Mouse (Mus musculus) left cerebral cortex, postnatal 14 days (tissue): ENCODE data around the gene Slc35e2. TPM values are rescaled to one million over a fixed set of nuclear protein-coding genes. Genes with fewer than 3 reads are reported as not detected.
A peak's percentile ranks its signal among the peaks of the same experiment; 100 is the strongest.
"Not testable (repeated sequence)": the region's sequence is repeated elsewhere in the genome, so short reads cannot be mapped to it uniquely, and the experiment has no call there.

Experiments used
- DNase-seq, 2 experiments: peaks; one replicate each; pipeline ENCODE4 v3.0.0; 2021 to 2022; ENCODE audit warnings: low spot score in 2 of 2, mixed read lengths in 1 of 2
- intact Hi-C: fragments of 180-260 bp; cut with DNase I; formaldehyde crosslinking; loops from one replicate; pipeline ENCODE4 v1.15.1; 2025
- long read RNA-seq, 2 experiments: library from polyadenylated mRNA; stranded (forward); transcript quantifications; one replicate each; pipeline ENCODE4 v2.0.0; 2021
- total RNA-seq, 2 experiments: library from RNA; stranded (reverse); gene quantifications; 2 replicates each; pipeline ENCODE4 v1.2.3; 2021

Slc35e2 gene
- total RNA-seq = 10 to 100 TPM; 48.8 to 53.1 TPM
- long read RNA-seq, experiment 1, full-length matches to known transcripts = 5 of 8 reads
- long read RNA-seq, experiment 1, partial matches to known transcripts = 0 of 8 reads
- long read RNA-seq, experiment 1, other reads (novel, unspliced or antisense) = 3 of 8 reads
- long read RNA-seq, experiment 2, full-length matches to known transcripts = 4 of 4 reads
- long read RNA-seq, experiment 2, partial matches to known transcripts = 0 of 4 reads
- long read RNA-seq, experiment 2, other reads (novel, unspliced or antisense) = 0 of 4 reads

DNA sequence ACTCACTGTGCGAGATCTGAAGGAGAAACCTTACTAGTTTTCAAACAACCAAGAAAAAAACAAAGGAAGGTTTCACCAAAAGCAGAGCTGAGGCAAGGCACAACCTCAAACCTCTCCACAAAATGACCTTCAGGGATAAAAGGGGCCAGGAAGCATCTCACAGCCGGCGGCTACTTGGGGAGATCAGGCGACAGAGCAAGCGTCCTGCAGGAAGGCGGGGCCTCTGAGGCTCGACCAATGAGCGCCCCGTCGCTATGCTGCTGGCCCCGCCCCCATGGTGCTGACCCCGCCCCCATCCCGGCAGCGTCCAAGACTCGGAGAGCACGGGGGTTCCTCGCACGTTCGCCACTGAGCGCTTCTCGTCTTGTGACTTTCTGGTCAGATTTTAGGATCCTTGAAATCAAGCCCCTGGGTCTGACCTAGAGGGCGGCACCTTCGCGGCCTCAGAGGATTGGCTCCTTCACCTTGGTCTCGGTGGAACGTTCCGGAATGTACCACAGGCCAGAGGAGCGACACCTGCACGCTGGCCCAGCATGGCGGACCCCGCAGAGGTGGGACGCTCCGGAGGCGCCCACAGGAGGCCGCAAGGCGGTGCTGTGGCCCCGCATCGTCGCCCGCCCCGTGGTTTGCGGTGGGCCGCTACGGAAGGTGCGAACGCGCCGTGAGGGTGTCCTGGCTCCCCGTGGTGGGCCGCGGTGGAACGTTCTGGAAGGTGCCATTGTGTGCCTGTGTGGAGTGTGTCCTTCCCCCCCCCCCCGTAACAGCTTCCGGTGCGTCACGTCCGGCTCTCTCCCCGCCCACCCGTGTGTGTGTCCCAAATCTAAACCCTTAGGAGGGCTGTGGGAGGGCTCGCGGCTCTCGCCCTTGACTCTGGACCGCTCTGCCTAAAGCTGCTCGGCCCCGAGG, at the start of gene Slc35e2:
Slc35e2 (plus strand) TSS at position 326 of the 906 bp plus-strand sequence.
- peak; percentile 92 to 93 for DNase-seq
- intact Hi-C loops = no loop called here

DNA sequence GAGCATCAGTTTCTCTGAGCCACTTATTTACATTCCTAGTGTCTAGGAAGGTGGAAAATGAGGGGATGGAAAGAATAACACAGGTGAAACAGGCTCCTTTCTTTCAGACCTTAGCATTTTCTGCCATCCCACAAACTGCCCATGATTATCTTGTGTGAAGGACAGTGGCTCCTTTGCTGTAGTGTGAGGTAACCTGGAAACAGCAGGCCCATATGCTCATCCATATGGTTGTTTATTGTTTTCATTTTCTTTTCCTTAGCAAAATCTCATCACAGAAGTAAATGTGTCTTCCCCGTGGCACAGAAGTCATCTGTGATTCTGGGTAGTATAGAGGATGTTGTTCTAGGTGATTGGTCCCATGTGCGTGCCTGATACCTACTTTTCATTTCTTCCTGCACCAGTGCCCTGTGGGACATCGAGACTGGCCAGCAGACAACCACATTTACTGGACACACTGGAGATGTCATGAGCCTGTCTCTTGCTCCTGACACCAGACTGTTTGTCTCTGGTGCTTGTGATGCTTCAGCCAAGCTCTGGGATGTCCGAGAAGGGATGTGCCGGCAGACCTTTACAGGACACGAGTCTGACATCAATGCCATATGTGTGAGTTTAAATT, 48.2 kb upstream of the Slc35e2 start:
- DNase-seq = no peak
- intact Hi-C loops = no loop called here

DNA sequence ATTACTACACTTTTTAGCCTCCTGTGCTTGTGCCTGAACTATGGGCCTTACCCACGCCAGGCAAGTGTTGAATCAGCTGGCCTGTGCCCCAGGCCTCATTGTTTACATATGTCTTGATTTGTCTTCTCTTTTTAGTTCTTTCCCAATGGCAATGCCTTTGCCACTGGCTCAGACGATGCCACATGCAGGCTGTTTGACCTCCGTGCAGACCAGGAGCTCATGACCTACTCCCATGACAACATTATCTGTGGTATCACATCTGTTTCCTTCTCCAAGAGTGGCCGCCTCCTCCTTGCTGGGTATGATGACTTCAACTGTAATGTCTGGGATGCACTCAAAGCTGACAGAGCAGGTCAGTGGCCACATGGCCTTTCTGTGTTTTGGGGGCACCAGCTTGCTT, 46.3 kb upstream of the Slc35e2 start:
- DNase-seq = no peak
- intact Hi-C loops = no loop called here

DNA sequence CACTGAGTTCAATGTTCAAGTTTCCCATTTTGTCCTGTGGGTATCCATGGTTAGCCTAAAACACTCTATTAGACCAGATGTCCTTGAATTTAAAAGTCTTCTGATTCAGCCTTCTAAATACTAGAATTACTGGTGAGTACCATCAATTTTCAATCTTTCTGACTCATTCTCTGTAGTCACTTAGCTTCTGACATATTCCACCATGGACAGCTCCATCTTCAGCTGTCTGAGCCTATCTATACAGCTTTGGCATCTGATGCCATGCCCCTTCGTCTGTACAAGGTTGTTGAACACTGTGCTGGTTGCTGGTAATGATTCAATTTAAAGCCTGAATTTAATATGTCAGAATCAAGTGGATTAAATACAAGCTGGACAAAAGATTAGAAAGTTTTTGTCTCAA, 45.8 kb upstream of the Slc35e2 start:
- intact Hi-C loops = no loop called here
- no peak for DNase-seq

DNA sequence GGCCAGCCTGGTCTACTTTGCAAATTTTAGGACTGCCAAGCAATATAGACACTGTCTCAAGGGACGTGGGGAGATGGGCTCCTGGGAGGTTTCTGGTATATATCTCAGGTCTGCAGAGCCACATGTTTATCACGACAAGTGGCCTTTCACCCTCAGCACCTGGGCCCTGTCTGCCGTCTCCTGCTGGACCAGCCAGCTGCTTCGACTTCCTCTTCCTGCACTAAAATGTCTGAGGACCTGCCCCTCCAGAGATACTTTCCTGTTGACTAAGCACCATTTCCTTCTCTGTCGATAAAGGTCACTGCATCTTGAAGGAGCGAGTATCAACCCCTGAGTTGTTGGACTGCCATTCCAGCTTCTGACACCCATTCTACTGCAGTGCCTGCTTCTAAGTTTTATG, 41.8 kb upstream of the Slc35e2 start:
- intact Hi-C loops = no loop called here
- no peak for DNase-seq

DNA sequence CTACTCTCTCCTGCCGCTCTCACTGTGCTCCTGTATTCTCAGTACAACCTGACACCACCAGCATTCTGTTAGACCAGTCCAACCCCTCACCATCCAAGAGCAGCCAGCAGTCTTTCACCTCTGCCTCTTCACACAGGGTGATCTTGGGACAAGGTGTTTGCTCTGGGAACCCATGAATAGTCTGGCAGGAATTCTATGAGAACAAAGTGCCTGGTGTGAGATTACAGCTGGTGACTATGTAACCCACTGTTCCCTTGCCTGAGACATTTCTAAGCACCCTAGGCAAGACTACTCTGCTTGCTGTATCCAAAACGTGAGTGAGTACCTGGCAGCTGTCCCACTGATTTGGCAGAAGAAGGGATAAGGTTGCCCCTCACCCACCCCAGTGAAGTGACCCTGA, 40.3 kb upstream of the Slc35e2 start:
- DNase-seq = no peak
- intact Hi-C loops = no loop called here

DNA sequence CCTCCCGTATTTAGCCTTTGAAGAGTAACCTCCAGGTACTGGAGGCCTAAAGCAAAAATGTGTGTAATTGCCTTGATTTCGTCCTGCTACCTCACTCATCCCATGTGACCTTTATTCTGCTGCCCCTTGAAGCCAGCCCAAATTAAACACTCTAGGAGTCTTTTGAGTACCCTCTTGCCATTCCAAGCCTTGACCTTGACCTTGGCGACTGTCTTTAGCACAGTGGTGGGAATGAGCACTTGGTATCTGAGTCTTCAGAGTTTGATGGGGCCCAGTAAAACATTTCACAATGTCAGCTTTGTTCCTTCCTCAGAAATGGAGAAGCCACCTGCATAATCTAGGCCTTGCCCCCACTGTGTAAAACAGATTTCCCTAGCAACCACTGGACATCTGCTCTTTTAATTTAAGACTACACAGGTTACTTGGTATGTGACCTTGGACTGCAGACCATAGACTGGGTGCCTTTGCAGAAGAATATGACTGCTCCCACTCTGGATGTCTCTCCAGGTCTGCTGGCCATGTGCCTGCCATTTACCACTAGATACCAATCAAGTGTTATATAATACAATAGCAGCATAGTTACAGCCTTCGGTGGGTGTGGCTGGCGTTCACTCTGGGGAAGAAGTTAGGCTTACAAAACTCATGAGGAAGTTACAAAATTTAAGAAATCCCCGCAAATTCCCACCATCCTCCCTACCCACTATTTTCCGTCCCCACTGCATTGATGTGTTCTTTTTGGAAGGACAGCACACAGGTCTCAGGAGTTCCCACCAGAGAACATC, 39.4 kb upstream of the Slc35e2 start, which contains the start of gene Nadk:
Nadk (plus strand) TSS at position 718 of the 782 bp plus-strand sequence.
- intact Hi-C loops = no loop called here
- DNase-seq = no peak

DNA sequence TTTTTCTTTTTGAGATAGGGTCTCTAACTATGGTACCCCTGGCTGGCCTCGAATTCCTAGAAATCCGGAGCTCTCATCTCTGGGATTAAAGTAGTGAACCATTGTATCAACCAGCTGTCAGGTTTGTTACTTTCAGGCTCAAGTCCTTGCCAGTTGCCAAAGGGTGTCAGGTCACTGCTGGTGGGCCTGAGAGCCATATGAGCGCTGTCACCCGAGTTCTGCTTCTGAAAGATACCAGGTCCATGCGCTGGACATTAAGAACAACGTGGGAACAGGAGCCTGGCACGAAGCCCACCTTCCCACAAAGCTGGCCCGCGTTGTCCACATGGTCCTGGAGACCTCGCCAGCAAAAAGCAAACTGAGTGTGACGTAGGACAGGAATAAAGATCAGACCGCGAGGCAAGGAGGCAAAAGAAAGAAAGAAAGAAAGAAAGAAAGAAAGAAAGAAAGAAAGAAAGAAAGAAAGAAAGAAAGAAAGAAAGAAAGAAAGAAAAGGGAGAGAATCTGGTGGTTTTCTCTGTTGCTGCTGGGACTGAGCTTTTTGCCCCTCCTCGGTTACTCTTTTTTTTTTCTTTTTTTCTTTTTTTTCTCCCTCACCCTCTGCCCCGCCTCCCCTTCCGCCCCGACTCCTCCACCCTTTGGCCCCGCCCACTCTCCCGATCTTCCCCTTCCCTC, 38.4 kb upstream of the Slc35e2 start:
- peak; percentile 41 to 56 for DNase-seq
- intact Hi-C loops = no loop called here

DNA sequence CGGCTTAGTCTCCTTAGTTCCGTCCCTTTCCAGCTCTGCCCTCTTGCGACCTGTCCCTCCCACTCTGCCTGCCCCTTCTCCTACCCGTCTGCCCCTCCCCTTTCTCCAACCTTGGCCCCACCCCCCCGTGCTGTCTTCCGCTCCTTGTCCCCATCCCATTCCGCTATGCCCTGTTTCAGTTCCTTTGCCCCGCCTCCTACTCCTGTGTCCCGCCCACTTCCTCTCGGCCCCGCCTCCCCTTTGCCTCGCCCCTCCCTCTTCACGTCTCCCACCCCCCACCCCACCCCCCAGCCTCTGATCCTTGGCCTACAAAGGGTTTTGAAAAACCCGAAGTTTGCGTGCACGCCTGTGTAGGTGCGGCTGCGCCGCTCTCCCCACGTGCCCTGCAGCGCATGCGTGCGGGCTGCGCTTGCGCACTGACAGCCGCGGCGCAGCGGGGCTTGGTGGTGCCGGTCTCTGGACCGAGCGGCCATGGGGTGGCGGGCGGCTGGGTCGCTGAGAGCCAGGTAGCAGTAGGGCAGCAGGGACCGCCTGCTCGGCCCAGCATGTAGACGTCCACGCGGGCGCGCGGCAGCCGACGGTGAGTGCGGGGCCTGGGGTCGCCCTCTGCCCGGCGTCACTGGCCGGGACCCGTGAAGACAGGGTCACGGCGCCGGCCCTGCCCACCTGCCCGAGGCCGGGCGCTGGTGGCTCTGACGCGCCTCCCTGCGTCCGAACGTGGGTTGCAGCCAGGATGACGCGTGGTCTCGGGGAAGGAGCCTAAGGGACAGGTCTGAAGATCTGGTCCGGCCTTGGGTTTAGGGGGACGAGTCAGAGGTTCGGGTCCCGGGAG, 37.6 kb upstream of the Slc35e2 start:
- intact Hi-C loops = no loop called here
- peak; percentile 92 to 94 for DNase-seq

DNA sequence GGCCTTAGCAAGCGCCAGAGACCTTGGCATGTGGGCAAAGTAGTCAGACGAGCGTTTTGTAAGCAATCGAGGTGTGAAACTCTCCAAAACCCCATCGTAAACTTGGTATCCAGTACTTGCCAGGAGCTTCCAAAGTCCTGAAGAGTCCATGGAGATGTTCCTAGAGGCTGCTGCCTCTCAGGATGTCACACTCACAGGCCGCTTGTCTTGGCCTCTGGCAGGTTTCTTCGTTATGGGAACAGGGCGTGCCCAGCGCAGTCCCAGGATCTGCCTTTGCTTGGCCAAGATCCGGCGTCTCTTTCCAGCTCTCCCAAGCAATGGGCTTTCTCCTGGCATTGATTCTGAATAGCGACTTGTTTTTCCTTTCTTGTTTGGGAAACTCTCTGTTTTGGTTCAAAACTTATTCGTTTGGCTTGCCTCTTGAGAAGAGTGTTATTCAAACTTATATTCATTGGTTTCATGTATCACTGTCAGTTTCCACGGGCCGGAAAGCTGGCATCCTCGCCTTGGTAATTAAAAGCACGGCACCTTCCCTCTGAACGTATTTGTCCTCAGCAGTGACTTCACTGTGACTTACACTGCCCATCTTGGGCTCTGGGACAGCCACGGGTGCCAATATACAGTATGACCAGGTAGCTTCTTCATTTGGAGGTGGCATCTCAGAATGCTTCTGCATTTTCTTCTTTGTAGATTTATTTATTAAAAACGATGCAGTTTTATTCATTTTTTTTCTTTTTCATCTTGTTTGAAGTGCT, 36.7 kb upstream of the Slc35e2 start:
- peak; percentile 27 to 35 for DNase-seq
- intact Hi-C loops = no loop called here

DNA sequence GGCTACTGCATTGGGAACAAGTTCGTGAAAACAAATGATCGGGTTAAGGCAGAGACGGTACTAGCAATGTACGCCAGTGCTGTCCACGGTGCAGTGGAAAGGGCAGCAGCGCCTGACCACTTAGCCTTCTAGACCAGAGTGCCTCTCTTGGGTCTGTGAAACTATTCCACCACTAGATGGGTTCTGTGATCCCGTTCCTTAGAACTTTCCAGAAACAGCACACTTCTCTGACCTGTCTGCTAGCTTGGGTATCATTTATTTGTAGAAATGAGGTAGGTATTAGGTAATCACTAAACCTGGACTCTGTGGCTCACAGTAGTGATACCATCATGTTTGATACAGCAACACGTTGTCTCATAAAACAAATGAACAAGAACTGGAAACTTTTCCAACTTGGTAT, 34.7 kb upstream of the Slc35e2 start:
- no peak for DNase-seq
- intact Hi-C loops = no loop called here

DNA sequence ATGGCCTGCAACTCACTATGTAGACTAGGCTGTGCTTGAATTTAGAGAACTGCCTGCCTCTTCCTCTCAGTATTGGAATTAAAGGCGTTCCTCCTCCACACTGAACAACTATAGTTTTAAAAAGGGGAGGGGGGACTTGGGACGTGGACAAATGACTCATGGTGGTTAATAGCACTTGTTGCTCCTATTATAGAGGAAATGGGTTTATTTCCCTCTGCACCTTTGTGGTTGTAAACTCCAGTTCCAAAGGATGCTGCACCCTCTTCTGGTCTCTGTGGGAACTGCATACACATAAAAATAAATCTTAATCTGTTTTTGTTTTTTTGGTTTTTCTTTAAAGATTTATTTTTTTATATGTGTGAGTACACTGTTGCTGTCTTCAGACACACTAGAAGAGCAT, 33.0 kb upstream of the Slc35e2 start:
- intact Hi-C loops = loop anchor here (2.0 kb wide), 1 partner anchor 87 kb away; no protein-coding TSS in a partner anchor
- peak in 1 of 2 experiments; percentile 39 for DNase-seq

DNA sequence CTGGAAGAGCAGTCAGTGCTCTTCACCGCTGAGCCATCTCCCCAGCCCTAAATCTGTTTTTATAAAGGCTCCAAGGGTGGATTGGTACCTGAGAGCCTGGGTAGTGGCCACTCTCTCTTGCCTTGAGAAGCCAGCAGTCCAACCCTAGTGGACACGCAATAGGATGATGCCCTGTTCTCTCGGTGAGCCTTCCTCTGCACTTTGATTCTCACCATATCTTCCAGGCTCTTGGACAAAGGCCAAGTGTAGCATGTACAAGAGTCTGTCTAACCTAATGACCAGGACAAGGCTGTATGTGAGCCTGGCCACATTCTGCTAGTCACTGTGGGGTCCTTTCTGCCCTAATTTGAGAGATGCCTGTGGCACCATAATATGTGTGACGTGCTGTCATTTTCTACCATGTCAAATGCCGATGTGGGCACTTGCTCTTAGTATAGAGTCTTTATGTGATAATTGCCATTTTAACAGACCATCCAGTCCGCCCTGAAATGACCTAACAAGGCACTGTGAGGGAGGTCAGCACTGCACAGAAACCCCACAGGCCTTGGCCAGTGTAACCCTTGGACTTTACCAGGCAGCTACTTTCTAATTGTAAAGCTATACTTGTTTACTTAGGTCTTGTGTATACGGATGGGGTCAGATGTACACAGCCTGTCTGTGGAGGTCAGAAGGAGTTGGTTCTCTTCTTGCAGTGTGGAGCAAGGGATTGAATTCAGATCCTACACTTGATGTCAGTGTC, 32.4 kb upstream of the Slc35e2 start:
- DNase-seq = no peak
- intact Hi-C loops = loop anchor here (2.0 kb wide), 1 partner anchor 88 kb away; no protein-coding TSS in a partner anchor

DNA sequence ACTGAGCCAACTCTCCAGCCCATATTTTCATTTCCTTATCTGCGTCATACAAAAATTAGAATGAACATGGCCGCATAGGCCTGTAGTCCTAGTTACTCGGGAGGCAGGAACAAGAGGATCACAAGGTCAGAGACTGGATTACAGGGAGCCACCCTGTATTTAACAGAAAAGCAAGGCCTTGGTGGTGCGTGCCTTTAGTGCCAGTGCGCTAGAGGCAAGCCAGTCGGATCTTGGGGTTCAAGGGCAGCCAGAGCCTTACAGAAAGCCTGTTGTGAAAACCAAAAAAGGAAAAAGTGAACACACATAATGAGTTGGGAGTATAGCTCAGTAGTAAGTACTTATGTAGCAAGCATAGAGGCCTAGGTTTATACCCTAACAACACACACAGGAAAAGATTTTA, 31.4 kb upstream of the Slc35e2 start:
- DNase-seq = no peak

DNA sequence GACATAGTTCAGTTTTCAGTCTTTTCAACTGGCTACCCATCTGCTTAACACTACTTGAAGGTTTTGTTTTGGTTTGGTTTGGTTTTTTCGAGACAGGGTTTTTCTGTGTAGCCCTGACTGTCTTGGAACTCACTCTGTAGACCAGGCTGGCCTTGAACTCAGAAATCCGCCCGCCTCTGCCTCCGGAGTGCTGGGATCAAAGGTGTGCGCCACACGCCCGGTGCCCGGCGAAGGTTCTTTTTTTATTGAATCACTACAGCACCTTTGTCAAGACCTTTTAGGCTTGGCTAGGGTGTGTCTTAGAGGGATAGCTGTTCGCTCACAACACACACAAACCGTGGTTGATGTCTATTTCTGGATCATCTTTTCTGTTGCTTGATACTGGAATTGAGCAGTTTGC, 30.9 kb upstream of the Slc35e2 start:
- intact Hi-C loops, DNase-seq: not testable (repeated sequence)

More for the DNA sequence above, 31.4 kb upstream of the Slc35e2 start:
- intact Hi-C loops = loop anchor here (2.0 kb wide), 1 partner anchor 89 kb away; no protein-coding TSS in a partner anchor

DNA sequence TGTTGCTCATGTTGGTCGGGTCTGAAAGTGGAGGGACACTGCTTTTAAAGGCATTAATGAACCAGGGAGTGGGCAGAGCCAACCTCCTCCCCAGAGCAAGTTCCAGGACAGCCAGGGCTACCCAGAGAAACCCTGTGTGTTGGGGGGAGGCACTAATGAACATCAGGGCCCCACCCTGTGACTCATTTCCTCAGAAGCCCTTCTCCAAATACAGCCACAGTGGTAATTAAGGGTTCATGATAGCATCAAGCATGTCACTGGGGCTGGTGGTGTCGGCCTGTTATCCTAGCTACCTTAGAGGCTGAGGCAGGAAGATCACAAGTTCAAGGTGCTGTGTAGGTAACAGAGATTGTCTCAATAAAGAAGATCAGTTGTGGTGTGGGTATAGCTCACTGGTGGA, 29.8 kb upstream of the Slc35e2 start:
- no peak for DNase-seq
- intact Hi-C loops = no loop called here

DNA sequence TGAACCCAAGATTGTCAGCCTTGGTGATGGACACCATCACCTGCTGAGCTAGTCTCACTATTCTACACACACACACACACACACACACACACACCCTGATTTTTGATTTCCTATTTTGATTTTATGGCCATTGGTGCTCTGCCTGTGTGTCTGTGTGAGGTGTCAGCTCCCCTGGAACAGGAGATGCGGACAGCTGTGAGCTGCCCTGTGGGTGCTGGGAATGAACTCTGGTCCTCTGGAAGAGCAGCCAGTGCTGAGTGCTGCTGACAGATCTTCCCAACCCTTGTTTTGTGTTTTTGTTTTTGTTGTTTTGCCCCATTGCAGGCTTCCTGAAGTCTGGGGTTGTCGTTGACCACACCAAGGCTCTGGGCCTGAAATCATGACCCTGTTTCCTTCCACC, 28.1 kb upstream of the Slc35e2 start:
- no peak for DNase-seq
- intact Hi-C loops = no loop called here
